Mouse (Mus musculus) CD4-positive, CD25-positive, alpha-beta regulatory T cell, adult 4 months (primary cell): Measurements from ENCODE around the gene Tnrc6b. TPM values are rescaled to one million over a fixed set of nuclear protein-coding genes. Genes with fewer than 3 reads are reported as not detected.

Experiments used
- ATAC-seq: one replicate; pipeline ENCODE4 v1.8.0; 2017
- polyA plus RNA-seq, 2 experiments: library from polyadenylated mRNA; unstranded; fragments of 100-300 nt; shearing (Covaris generic); gene quantifications; one replicate each; pipeline ENCODE4 v1.2.1; 2017

Gene Tnrc6b
- polyA plus RNA-seq, 2 experiments from 2014 or later = 58.7 to 84.9 TPM

DNA sequence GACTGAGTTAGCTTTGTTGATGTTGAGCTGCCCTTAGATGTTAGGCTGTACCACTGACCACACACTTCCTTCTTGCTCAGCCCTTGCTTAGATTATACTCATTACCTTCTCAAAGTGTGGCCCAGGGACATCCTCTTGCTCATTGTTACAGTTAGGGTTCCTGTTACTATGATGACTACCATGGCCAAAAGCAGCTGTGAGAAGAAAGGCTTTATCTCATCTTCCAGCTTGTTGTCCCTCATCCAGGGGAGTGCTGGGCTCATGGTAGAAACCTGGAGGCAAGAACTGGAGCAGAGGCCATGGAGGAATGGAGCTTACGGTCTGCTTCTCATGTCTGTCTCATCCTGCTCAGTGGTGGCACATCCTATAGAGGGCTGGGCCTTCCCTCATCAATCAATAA is 28.9 kb downstream of the Tnrc6b start:
- ATAC-seq = no peak

DNA sequence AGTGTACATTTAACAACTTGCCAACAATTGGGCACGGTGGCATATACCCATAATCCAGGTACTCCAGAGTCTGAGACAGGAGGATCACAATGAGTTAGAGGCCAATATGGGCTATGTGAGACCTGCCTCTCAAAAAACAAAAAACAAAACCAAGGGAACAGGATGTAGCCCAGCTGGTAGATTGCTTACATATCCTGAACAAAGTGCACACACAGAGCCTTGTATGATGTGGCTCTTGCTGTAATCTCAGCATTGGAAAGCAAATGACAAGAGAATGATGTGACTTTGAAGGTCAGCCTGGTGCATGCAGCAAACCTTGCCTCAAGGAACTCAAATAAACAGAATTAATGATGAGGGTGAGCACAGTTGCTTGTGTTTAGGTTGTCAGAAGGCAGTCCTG is 30.7 kb downstream of the Tnrc6b start:
- ATAC-seq = peak; percentile 20

DNA sequence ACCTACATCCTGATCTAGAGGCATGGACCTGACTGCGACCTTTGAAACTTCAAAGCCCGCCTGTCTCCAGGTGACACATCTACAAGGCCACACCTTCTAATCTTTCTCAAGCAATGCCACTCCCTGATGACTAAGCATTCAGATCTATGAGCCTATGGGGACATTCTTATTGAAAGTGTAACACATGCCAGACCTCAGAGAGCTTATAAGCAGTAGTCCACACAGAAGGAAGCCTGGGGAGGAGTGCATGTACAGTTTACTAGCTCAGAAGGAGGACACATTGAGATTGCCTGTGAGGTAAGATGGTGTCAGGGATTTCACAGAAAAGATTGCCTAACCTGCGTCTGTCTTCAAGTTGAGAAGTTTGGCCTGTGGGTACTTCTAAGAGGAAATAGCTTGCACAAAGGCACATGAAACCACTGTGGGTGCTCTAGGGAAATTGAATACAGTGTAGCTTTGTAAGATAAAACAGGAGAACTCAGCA is 31.9 kb downstream of the Tnrc6b start:
- ATAC-seq = peak; percentile 36

DNA sequence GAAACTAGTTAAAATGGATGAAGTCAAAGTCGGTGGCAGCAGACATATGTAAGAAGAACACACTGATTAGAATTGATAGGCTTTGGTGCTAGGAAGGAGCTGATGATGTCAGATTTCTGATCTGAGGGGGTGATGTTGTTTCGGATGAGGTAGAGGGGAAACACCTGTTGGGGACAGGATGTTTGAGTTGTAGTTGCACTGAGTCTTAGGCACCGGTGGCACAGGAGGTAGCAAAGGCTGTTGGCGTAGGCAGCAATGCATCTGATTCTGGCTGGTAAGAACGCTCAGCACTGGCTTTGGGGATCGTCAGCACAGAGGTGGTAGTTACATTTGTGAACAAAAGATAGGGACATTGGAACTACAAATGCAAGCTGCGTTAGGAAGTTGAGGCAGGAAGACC is 32.5 kb downstream of the Tnrc6b start:
- ATAC-seq = peak; percentile 94

DNA sequence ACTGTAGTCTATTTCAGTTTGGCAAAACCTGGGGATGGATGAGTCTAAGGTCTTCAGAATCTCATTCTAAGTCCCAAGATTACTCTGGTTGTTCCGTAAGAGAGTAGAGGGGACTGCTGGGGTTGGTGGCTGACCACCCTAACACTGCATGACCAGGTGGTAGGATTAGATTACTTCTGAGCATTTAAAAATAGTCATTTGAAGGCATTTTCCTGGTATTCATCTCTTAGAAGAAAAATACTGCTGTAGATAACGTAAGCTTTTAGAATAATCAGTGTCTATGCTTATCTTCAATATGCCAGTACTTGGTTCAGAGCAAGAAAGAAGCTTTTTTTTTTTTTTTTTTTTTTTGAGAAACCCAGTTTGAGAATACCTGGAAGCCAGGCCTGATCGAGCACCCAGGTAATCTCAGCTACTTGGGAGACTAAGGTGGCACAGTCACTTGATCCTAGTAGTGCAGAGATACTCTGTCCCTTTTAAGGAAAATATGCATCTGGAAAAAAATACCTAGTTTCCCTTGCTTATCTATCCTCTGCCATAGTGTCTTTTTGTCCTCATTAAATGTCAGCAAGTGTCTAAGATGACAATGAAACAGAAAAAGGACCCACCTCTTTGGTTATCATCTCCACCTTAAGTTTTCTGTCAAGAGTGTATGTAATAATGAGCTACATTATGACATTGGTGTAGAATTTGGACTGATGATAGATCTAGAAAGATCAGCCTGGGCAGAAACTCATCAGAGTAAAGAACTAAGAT is 33.7 kb downstream of the Tnrc6b start:
- no peak for ATAC-seq

DNA sequence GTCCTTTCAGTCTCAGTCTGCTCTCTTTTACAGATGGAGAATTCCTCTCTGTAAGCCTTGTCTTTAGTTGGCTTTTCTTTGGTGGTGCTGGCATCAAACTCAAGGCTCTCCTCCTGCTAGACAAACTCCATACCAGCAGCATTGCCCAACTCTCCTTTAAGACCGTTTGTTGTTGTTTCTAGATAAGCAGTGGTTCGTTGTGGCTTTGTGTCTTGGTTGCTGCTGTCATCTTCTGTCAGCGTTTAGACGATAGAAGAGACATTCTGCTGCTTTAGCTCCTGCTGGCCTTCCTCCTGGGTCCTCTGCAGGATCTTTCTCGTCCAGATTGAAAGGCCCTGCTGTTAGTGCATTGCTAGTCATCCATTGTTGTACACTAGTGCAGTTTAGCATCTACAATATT is 37.9 kb downstream of the Tnrc6b start:
- ATAC-seq = no peak

DNA sequence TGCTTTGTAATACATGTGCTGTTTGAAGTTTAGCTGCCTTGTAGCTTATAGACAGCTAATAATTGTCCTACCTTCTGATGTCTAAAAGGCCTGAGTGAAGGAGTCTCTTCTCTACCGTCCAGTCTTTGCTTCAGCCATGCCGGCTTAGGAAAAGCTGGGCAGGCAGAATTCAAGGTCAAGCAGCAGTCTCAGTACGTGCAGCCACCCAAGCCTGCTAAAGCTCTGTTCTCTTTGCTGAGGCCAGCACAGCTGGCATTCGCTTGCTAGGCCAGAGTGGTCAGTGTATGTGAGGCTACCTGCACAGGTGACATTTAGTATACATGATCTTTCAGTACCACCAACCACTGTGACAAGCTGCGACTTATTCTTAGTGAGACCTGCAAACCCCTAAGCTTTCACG is 42.2 kb downstream of the Tnrc6b start:
- ATAC-seq = no peak

DNA sequence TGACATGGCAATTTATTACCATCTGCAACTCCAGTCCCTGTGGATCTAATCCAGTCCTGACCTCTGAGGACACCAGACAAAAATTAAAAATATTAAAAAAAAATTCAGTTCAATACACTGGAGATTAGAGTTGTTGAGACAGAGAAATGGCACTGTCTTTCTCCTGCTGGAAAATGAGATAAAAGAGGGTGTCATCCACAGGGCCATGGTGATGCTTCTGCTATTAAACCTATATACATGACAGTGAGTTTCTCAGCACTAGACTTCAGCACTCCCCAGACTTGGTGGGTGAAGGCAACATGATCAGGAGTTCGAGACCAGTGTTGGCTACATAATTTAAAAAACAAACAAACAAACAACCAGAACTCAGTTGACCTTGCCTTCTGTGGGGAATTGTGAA is 43.0 kb downstream of the Tnrc6b start:
- ATAC-seq = no peak

DNA sequence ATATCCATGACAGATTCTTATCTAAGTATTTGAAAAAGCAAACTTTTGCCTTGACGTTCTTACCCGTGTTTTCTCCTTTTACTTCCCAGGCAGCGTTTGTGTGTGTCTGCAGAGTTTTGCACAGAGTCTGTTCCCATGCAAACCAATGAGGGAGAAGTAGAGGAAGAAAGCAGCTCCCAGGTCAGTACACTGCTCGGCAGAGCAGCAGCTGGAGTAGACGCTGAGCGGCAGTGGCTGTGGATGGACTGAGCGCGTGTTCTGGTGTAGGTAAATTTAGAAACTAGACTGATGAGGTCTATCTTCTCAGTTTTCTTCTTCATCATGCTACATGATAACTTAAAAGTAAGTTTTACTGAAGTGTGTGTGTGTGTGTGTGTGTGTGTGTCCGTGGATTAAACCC is 48.3 kb downstream of the Tnrc6b start:
- no peak for ATAC-seq

DNA sequence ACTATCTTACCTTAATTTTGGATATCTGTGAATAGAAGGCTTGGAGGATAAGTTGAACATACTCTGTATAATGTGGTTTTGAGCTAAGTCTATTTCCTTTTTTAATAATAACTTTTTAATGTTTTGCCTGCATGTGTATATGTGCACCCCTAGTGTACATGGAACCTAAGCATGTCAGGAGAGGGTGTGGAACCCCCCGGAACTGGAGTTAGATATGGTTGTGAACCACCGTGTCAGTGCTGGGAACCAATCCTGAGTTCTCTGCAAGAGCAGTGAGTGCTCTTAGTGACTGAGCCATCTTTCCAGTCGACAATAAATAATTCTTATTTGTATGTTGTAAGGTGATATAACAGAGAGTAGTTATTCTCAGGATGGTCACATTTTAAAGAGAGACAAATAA is 49.4 kb downstream of the Tnrc6b start:
- no peak for ATAC-seq

DNA sequence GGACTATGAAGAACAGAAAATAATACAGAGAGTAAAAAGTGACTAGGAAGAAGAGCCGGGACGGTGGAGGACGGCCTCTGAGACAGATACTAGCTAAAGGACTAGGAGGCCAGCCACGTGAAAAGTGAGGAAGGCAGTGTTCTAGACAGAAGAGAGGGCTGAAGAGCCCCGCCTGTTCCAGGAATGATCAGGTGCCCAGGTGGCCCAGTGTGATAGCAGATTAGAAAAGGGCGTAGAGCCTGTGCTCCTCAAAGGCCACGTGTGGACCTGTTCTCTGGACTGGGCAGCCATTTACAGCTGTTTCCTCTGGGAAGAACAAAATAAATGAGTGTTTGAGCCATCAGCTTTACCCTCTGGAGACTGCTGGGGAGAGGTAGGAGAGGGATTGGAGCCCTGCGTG is 49.8 kb downstream of the Tnrc6b start:
- ATAC-seq = no peak

DNA sequence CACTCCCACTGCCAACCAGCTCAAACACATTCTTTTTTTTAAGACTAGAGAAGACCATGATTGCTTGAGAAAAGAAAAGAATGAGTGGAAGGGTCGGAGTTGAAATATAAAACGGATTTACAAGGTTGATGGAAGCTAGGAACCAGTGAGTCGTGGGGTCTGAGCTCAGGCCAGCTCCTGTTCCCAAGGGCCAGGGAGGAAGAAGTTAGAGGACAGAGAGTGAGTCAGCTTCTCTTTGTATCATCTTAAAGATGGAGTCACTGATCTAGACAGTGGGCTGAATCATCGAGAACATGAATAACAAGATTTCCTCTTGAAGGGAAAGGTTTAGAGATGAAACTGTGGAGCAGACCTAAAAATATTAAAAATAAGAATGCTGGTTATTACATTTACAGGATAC is 51.5 kb downstream of the Tnrc6b start:
- no peak for ATAC-seq

DNA sequence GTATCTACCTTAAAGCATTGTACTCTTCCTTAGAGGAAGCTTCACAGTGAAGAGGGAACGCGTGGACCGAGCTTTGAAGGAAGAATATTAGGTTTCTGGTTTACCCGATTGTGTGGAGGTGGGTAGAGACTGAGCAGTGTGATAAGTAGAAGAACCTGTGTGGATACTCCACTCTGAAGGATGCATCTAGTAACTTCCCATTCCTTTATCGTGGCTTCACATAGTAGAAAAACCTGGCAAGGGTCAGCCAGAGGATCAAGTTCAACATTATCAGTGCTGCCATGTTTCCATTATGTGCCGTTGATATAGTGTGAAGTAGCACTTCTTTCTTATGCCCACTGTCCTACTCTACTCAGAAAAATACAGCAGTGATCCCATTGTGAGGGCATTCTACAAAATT is 53.6 kb downstream of the Tnrc6b start:
- ATAC-seq = no peak

DNA sequence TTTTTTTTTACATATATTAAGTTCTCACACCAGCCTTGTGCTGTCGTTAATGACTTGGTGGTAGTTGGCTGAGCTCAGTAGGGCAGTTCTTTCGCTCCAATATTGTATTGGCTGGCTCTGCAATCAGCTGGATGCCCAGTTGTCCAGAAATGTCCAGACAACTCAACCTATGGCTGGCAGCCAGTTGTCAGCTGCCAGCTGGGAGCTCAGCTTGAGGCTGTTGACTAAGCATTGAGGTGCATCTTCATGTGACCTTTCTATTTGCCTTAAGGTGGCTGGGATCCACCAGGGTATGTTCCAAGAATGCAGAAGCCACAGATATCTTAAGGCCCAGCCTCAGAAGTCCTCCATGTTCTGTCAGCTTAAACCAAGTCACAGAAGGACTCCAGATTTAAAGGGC is 54.3 kb downstream of the Tnrc6b start:
- no peak for ATAC-seq

DNA sequence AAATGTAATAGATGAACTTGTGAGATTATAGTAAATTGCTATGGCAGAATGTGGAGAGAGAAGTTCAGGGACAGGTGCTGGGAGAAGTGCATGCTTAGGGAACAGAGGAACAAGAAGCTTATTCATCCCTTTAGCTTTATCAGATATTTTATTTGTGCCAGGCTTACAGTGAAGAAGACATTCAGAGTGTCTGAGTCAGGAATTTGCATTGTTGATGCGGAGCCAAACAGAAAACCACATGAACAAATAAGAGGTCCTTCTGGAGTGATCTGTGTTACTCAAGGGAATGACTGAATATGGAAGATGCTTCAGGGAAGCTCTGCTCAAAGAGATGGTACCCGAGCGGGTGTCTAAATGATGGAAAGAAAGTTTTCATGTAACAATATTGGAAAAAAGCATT is 57.1 kb downstream of the Tnrc6b start:
- no peak for ATAC-seq

DNA sequence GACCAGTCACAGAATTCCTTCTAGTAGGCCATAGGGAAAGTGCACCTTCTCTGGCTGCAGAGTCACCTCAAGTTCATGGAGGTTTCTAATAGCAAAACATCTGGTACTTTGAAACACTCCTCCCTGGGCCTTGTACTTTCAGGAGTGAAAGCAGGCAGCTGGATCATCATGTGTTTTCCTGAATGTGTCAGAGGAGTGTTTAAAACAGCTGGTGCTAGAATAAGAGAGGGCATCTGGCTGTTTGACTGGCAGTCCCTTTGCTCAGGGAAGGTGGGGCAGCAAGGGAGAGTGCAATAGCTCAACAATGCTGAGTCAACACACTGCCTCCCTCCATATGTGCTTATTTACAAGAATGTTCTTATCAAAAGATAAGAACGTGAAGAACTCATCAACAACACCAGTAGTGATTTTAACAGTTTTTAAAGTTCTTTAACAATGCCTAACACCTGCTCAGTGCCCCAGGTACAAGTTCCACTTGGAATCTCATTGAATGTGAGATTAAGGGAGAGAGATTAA is 60.9 kb downstream of the Tnrc6b start:
- ATAC-seq = no peak

DNA sequence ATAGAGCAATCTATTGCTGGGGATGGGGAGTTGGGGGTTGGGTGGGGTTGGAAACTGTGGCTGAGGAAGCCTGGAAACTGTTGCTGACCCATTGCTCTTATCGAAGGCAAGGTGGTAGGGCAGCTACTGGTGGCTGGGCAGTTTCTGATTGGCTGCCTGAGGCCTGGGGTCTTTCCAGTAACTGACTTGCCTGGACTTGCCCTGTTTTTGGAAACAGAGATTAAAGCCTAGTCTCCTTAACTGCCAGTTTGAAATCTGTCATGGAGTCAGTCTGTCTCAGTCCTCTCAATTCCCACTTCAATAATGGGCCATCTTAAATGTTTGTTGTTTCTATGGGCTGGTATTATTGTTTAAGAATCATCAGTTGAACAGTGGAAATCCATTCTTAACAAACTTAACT is 63.6 kb downstream of the Tnrc6b start:
- ATAC-seq = no peak

DNA sequence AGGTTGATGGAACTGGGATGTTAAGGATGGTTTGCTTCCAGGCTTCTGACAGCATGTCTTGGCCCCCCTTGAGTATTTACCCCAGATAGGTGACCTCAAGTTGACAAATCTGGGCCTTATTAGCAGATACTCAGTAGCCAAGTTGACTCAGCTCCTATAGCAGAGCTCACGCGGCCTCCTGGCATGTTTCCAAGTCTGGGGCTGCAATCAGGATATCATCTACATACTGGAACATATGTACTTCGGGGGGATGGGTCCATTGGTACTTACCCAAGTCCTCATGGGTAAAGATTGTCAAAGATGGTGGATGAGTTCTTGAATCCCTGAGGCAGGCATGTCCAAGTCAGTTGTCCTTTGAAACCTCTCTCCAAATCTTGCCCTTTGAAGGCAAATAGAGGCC is 67.9 kb downstream of the Tnrc6b start:
- no peak for ATAC-seq

DNA sequence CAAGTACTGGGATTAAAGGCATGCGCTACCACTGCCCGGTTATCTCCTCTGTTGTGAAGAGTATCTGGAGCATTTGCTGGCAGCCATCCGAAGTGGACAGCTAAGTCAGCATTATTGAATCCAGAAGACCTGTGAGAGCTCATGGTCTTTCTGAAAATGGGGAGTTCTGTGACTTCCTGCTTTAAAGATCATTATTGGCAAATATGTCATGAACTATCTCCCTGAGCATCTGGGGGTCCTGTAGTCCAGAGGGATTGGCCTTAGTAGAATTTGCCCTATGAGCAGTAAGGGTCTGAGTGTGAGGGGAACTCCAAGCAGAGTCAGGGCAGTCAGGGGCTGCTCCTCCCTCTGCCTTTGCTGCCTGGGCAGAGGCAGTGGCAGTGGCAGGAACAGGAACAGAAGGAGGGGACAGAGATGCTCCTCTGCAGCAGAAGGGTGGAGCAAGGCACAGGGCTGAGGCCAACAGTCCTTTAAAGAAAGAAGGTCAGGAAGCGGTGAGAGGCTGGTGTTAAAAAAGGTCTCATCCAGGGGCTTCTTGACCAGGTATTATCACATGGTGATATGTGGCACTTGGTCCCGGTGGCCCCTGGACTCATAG is 69.1 kb downstream of the Tnrc6b start:
- ATAC-seq = peak; percentile 33

DNA sequence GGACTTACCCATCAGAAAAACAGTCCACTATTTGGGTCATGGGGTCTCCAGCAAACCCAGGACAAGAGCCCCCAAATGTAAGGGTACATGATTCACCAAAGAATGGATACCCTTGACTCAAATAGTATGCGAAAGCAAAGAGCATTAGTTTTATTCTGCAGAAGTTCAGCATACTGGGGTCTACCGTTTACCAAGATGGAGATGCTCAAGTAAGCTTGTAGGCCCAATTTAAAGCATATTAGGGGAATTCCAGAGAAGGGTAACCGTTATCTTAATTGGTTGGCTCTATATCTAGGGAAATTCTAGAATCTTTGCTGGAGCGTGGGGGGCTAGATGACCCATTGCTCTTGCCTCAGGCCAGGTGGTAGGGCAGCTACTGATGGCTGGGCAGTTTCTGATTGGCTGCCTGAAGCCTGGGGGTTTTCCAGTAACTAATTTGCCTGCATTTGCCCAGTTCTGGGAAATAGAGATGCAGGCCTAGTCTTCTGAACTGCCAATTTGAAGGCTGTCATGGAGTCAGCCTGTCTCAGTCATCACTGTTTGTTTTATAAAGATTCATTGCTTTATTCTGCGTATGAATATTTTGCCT is 70.2 kb downstream of the Tnrc6b start:
- peak; percentile 7 for ATAC-seq

DNA sequence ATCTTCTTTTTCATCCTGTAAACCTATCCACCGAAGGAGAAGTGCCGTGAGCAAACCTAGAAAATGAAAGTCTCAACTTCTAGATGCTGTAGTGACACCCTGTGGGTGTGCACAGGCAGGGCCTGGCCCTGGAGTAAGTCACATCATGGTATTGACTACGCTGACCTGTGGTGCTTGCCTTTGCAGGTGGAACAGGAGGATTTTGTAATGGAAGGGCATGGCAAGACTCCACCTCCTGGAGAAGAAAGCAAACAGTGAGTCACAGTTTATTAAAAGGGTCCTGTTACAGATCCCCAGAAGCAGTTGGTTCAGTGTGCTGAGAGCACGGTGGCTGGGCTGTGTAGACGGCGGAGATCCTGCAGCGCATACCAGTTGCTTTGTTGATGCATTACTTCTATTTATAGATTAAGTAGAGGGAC is 73.4 kb downstream of the Tnrc6b start:
- peak; percentile 63 for ATAC-seq

DNA sequence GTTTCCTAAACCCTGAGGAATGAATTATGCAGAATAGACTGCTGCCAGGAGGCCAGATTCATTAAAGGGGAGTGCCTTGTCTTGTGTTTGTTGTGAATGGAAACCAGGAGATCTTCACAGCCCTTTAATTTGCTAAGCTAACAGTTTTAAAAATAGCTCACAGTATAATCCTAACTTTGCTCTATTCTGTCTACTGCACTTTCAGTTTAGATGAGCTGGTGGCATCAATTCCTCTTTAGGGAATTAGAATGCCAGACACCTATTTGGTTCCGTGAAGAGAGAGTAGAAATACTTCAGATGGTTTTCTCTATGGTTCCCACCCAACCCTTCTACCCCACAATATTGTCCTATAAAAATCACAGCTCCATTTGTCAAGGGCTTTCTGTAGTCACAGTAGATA is 74.6 kb downstream of the Tnrc6b start:
- ATAC-seq = no peak

DNA sequence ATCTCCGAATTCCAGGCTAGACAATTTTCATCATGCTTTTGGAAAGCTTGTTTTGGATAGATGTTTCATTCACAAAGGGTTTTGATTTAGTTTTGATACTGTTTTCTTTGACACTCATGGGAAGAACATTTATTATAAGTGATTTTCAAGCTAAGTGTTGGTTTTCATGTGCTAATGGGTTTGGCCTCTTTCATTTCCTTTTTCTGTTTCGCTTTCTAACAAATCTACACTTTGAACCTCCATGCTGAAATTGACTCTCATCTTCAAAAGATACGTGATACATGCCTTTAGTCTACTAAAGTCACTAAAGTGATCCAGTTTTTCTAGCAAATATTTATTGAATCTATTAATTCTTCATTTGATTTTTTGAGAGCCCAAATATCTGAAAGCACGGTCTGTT is 76.6 kb downstream of the Tnrc6b start:
- peak; percentile 67 for ATAC-seq

DNA sequence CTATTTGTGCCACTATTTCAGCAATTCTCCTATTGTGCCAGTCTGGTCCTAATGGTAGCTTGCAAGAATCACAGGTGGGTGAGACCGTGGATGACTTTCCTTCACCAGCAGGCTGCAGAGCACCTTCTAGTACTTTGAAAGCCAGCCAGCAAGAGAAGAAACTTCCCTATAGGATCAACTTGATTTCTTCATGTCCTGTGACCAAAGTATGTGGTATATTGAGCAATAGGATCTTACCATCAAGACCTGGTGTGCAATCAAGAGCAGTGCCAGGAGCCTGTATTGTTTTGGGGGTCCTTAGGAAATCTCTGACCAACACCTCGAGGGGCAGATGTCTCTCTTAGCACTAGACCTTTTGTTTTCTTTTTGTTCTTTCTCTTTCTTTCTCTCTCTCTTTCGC is 81.4 kb downstream of the Tnrc6b start:
- ATAC-seq = no peak
